Mouse (Mus musculus): ENCODE measurements around the gene Yod1.

GRCm38 (mm10) chr1:130681656-130682413 is 35.3 kb upstream of the Yod1 start:
- no peak for TF ChIP-seq CTCF (conservative IDR thresholded peaks at IDR 0.05; ENCODE audit: insufficient read depth, insufficient read length, low read depth, low read length)
- no peak for TF ChIP-seq POLR2A (IDR thresholded peaks at IDR 0.05; ENCODE audit: low read depth, low read length)

Measured in kidney, adult 2 months (tissue).